Mouse (Mus musculus) intestine, postnatal 0 days (tissue): Measurements from ENCODE around the gene Mre11a. TPM values are rescaled to one million over a fixed set of nuclear protein-coding genes. Genes with fewer than 3 reads are reported as not detected.

Experiments used
- ATAC-seq: fragments of 200-750 bp; cut with Nextera tagmentation; 2 replicates; pipeline ENCODE4 v1.8.0; 2017; ENCODE audit warnings: mild to moderate bottlenecking, moderate TSS enrichment, moderate library complexity
- H3K27ac ChIP-seq: fragments of 300-500 bp; sonication (generic); 2 replicates; pipeline ENCODE4 v1.5.1; 2014; ENCODE audit warnings: mild to moderate bottlenecking, low read depth, low read length, moderate library complexity
- H3K27me3 ChIP-seq: fragments of 300-500 bp; sonication (generic); replicated peaks from 2 replicates; pipeline ENCODE4 v1.6.1; 2014; ENCODE audit warnings: low read length, mixed read lengths; ENCODE audit not compliant: control insufficient read depth, insufficient read depth
- H3K36me3 ChIP-seq: fragments of 300-500 bp; sonication (generic); 2 replicates; pipeline ENCODE4 v1.6.1; 2014; ENCODE audit warnings: mild to moderate bottlenecking, moderate library complexity; ENCODE audit not compliant: control insufficient read depth, insufficient read depth
- H3K4me1 ChIP-seq: fragments of 300-500 bp; sonication (generic); replicated peaks from 2 replicates; pipeline ENCODE4 v1.6.1; 2014; ENCODE audit warnings: antibody characterized with exemption, low read length, mixed read lengths; ENCODE audit not compliant: control insufficient read depth, insufficient read depth
- H3K4me2 ChIP-seq: fragments of 300-500 bp; sonication (generic); replicated peaks from 2 replicates; pipeline ENCODE4 v1.6.1; 2014; ENCODE audit warnings: low read depth, mild to moderate bottlenecking, moderate library complexity
- H3K4me3 ChIP-seq: fragments of 300-500 bp; sonication (generic); 2 replicates; pipeline ENCODE4 v1.5.1; 2014; ENCODE audit warnings: low read depth, low read length
- H3K9ac ChIP-seq: fragments of 300-500 bp; sonication (generic); 2 replicates; pipeline ENCODE4 v1.6.1; 2014; ENCODE audit warnings: mild to moderate bottlenecking, low read depth, low read length
- H3K9me3 ChIP-seq: fragments of 300-500 bp; sonication (generic); 2 replicates; pipeline ENCODE4 v1.6.1; 2016; ENCODE audit warnings: mixed run types; ENCODE audit not compliant: control insufficient read depth
- CTCF ChIP-seq: sonication (generic); IDR thresholded peaks from 2 replicates; pipeline ENCODE4 v1.5.1; 2016; ENCODE audit warnings: low read depth, mild to moderate bottlenecking, control low read depth, antibody characterized with exemption, moderate library complexity
- WGBS: fragments of 180-500 bp; shearing (Covaris S2); extraction: QIAGEN DNeasy Blood & Tissue Kit; methylation state at CpG from one replicate; pipeline ENCODE4 v1.1.7; 2014; 5-methylcytosine and 5-hydroxymethylcytosine counted together
- polyA plus RNA-seq: library from polyadenylated mRNA; unstranded; fragments of >200 nt; fragmentation: Nextera tagmentation; extraction: Ambion mirVana; gene quantifications from 2 replicates; pipeline ENCODE4 v1.2.1, GENCODE M21; 2015

The Mre11a gene
- polyA plus RNA-seq, 1 experiment from 2014 or later, result 5.8 TPM

DNA sequence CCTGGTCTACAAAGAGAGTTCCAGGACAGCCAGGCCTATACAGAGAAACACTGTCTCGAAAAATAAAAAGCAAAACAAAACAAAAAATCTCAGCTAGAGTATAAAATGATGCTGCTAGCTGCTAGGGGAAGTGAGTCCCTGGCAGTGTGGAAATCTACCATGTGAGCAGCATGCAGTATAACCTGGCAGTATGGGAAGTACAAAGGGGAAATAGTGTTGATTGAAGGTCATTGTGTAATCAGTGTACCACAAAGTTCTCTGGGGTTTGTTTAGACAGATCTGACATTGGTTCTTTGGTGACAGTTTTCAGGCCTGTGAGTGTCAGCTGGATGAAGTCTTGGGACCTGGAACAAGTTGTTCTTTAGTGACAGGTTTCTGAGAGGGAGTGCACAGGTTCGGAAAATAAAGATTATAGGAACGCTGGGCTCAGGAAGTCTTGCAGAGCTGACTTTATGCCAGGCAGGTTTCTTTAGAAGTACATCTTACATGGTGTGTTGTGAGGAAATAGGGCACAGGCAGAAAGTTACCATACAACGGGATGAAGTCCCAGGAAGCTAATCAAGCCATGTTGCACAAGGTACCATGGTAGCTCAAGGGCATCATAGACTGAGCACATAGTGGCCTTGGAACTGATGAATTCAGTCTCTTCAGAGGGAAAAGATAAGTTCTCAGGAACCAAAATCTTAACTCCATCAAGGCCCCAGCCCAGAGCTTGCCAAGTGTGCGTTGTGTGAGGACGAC lies 51.1 kb downstream of the Mre11a start:
- Histone ChIP-seq H3K9me3 (no peaks in the 10 kb centered on the region), H3K27me3 (no peaks in the 10 kb centered on the region), H3K4me1 (no peaks in the 10 kb centered on the region), H3K9ac (no peak overlapping the region), H3K4me2 (no peak overlapping the region), H3K4me3 (no peak overlapping the region), H3K27ac (no peak overlapping the region), H3K36me3 (peaks cover 33% of the 10 kb centered on the region)
- no peak for ATAC-seq
- WGBS, result 90% methylated on average over 6 of the region's 6 CpGs
- TF ChIP-seq CTCF, result no peak

DNA sequence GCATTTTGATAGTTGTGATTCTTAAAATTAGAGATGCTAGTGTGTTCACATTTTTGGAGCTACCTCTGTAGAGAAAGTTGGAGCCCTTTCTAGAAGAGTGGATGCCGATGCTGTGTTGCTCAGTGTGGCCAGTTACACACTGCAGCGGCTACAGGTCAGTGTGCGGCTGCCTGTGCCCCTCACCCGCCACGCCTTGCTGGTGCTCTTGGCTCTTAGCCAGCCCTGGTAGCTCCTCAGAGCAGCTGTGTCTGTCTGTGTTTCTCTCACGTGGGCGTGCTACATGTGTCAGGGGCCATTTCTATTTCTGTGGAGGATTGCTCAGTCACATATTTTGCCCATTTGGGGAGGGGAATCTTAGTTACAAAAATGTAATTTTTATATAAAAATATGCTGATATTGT lies 55.1 kb downstream of the Mre11a start:
- Histone ChIP-seq H3K4me1 (no peaks in the 10 kb centered on the region), H3K4me3 (no peak overlapping the region), H3K27me3 (no peaks in the 10 kb centered on the region), H3K27ac (no peak overlapping the region), H3K36me3 (peaks cover 5% of the 10 kb centered on the region; the same call in 1 of the 2 replicates), H3K9ac (no peak overlapping the region), H3K9me3 (no peaks in the 10 kb centered on the region), H3K4me2 (no peak overlapping the region)
- no peak for ATAC-seq
- no peak for TF ChIP-seq CTCF
- 28% methylated on average over 7 of the region's 7 CpGs for WGBS

DNA sequence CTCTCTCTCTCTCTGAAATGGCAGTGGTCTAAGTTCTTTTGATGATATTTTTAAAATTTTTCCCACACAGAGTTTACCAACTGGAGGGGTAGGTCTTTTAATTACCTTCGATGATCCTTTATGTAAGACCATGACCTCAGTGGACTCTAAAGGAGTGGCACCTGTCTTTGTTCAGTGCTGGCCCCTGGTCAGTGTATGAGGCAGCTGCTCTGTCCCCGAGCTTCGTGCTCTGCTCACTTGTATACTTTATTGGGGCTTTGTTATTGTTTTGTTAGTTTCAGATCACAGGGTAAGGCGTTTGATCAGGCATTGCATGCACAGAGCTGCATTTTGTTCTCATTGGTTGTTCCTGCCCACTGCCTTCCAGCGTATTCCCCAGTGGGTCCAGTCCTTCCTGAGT lies 55.5 kb downstream of the Mre11a start:
- TF ChIP-seq CTCF, result no peak
- Histone ChIP-seq H3K9me3 (no peaks in the 10 kb centered on the region), H3K27ac (no peak overlapping the region), H3K9ac (no peak overlapping the region), H3K4me2 (no peak overlapping the region), H3K4me1 (no peaks in the 10 kb centered on the region), H3K27me3 (no peaks in the 10 kb centered on the region), H3K36me3 (peaks cover under 1% of the 10 kb centered on the region; the same call in 1 of the 2 replicates), H3K4me3 (no peak overlapping the region)
- no peak for ATAC-seq
- WGBS, result 71% methylated on average over 5 of the region's 5 CpGs

DNA sequence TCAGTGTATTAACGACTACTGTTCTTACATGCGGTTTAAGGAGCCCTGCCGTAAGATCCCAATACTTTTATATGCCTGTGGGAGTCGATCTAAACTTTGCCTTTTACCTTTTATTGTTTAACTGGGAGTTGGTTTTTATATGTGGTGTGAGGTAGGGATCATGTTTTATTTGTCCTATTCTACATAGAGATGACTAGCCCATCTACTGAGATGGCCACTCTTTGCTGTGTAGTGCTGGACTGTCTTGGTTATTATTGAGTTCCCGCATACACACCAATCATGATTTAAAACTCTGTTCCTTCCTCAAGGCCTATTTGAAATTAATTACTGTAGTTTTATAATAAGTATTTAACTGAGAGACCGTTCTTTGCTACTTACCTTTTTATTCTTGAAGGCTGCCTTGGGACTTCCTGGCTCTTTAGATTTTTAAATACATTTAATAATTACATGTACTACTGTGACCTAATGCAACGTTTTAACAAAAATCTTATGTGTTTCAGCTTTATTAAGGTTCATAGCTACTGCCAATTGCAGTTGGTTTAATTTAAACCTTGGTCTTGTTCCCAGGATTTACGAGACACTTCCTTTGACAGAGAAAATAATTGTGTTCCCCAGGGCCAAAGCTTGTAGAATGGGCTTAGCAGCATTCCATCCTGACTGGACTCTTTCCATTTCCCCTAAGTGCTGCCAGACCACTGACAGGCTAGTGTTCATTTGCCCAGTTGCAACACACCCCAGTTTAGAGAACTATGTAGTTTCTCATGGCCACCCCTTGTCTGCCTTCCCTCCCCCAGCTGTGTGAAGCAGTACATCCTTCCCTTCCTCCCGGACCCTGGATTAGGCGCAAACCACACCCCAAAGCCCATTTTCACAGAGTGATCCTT lies 57.7 kb downstream of the Mre11a start:
- Histone ChIP-seq H3K36me3 (no peaks in the 10 kb centered on the region), H3K4me2 (no peak overlapping the region), H3K27ac (no peak overlapping the region), H3K4me3 (no peak overlapping the region), H3K9ac (no peak overlapping the region), H3K9me3 (0 out of 2 replicates have a peak, but pooled peaks cover 3% of the 10 kb centered on the region), H3K27me3 (no peaks in the 10 kb centered on the region), H3K4me1 (no peaks in the 10 kb centered on the region)
- no peak for ATAC-seq
- 76% methylated on average over 10 of the region's 10 CpGs for WGBS
- TF ChIP-seq CTCF, result no peak

DNA sequence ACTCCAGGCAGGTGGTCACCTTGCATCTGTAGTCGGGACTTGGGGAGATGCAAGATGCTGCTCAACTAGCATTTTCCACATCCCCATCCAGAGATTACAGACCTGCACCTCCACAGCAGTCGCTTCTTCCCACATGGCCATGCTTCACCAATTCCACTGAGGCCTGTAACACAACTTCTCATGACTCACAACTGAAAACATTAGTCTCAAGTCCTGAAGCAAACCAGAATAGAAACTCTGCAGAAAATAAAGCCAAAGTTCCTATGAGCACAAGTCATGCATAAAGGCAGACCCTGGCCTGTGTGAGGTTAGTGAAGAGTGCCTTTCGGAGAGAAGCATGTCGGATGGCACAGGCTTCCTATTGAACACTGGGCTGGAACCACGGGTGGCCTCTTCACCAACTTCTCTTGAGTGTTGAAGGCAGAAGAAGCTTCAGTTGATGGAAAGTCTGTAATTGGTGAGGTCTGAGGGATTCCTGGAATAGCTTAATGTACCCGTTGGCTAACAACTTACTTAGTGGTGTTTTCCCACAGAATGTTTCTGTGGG lies 58.9 kb downstream of the Mre11a start:
- no peak overlapping the region for H3K4me3 ChIP-seq
- no peak overlapping the region for H3K27ac ChIP-seq
- H3K9me3 ChIP-seq, result 0 out of 2 replicates have a peak, but pooled peaks cover 3% of the 10 kb centered on the region
- no peak for ATAC-seq
- no peaks in the 10 kb centered on the region for H3K27me3 ChIP-seq
- H3K4me1 ChIP-seq, result no peaks in the 10 kb centered on the region
- WGBS, result 92% methylated on average over 6 of the region's 6 CpGs
- no peaks in the 10 kb centered on the region for H3K36me3 ChIP-seq
- no peak overlapping the region for H3K4me2 ChIP-seq
- H3K9ac ChIP-seq, result no peak overlapping the region
- TF ChIP-seq CTCF, result no peak

DNA sequence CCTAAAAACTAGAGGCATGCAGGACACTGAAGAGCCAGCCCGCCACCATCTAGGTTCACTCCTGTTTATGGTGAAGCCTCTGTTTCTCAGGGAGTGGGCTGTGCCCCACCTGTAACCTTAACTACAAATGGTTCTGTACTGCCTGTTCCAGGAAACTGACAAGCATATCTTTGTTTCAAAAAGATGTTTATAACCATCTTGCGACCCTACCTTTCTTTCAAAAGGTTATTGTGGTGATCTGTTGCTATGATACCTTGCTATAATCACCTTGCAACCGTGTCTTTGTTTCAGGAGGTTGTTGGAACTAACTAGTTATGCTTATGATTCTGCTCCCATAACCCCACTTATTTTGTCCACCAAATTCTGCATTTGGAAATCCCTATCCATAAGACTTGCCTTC lies 59.4 kb downstream of the Mre11a start:
- no peaks in the 10 kb centered on the region for H3K36me3 ChIP-seq
- ATAC-seq, result no peak
- 72% methylated on average over 3 of the region's 3 CpGs for WGBS

More for the DNA sequence above, 59.4 kb downstream of the Mre11a start:
- H3K27ac ChIP-seq, result no peak overlapping the region
- H3K9me3 ChIP-seq, result 0 out of 2 replicates have a peak, but pooled peaks cover 3% of the 10 kb centered on the region
- TF ChIP-seq CTCF, result no peak
- no peaks in the 10 kb centered on the region for H3K27me3 ChIP-seq
- no peak overlapping the region for H3K4me2 ChIP-seq
- no peak overlapping the region for H3K4me3 ChIP-seq
- H3K9ac ChIP-seq, result no peak overlapping the region
- H3K4me1 ChIP-seq, result no peaks in the 10 kb centered on the region
